Mouse (Mus musculus): ENCODE results near the gene Ovca2.

The Ovca2 gene

DNA sequence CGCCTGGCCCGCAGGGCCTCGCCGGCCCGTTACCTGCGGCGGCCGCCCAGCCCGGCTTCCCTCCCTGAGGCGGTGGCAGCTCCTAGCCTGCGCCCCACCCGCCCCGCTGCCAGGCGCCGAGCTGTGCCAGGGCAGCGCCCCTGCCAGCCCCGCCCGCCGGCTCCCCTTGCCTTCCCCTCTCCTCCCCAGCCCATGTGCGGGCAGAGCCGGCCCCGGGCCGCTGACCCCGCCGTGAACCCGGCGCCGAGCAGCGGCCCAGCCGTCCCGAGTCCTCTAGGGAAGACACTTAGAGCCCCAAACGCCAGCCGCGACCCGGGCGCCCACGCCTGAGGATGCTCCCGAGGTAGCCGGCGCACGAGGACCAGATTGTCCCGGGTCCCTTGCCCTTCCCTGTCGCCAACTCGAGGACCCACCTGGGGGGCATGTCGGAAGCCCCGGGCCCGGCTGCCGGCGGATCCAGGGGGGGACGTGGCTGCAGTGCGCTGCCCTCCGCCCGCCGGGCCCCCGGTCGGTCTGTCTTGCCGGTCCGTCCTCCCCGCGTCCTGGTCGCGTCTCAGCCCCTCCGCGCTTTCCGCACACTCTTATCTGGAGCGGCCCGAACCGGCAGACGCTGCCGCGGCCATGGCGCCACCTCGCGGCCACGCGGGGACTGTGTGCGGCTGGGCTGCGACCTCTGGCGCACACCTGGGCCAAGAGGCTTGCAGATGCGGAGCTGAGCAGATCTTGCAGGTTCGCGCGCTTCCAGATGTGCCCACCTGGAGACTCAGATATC lies 9.9 kb downstream of the Ovca2 start:
- peak; percentile 82 for DNase-seq

DNA sequence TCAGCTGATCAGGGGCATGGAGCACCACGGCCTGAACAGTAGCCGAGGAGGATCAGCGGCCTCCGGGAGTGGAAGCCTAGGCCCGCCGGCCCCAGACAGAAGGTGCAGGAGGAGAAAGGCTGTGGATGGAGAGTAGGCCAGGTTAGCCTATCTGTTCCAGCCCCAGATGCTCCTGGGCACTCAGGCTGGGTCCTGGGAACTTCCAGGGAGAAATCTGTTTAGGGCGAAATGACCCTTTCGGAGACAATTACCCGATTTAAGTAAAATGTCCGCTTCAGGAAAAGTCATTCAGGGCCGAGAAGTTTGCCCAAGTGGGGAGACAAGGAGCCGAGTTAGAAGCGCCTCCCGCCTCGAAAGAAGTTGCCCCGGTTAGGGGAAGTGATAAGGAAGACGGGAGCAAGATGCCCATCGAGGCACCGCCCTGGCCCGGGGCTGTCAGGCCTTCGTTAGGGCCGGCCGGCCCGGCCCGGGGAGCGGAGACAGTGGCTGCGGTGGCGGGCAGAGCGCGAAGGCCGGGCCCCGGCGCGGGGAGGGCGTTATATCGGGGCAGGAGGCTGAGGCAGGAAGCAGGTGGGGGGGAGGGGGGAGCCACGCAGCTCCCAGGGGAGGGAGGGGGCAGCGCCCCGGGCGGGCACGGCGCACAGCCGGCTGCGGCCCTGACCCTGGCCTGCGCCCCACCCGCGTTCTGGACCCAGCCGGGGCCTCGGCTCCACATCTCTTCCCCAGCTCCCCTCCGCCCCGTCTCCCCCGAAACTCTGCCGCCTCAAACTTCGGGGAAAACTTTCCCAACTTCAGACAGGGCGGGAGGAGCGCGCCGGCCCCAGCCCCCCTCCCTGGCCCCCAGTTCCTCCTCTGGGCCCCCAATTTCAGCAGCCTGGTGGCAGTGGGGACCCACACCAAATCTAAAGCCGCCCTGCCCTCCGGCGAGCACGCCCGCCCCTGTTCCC lies 10.7 kb downstream of the Ovca2 start:
- peak; percentile 22 for DNase-seq

DNA sequence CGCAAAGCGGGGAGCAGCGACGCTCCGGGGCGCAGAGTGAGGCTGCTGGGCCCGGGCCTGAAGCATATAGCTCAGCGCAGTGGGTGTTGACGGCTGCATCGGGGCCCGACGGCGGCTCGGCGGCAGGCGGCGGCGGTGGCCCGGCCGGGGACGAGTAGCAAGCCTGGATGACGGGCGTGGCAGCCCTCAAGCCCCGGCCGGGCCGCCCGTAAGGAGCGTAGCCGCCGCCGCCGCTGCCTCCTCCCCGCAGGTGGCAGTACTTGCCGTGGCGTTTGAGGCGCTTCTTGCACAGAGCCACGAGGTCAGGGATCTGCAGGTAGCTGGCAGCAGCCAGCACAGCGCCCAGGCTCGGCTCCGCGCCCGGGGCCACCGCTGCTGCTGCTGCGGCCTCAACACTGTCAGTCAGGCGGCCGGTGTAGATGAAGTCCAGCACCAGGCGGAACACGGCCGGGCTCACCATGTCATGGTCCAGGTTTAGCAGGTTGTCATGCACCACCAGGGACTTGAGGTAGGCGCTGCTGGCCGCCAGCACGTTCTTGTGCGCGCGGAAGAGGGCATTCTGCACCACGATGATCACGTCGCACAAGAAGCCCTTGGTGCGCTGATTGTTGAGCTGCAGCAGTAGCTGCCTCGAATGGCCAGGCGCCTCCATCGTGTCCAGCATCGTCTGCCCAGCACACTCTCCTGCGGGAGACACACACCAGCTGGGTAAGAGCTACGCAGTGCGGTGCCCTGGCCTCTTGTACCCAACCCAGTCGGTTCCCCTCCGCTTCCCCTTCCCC lies 11.6 kb downstream of the Ovca2 start:
- peak; percentile 27 for DNase-seq

DNA sequence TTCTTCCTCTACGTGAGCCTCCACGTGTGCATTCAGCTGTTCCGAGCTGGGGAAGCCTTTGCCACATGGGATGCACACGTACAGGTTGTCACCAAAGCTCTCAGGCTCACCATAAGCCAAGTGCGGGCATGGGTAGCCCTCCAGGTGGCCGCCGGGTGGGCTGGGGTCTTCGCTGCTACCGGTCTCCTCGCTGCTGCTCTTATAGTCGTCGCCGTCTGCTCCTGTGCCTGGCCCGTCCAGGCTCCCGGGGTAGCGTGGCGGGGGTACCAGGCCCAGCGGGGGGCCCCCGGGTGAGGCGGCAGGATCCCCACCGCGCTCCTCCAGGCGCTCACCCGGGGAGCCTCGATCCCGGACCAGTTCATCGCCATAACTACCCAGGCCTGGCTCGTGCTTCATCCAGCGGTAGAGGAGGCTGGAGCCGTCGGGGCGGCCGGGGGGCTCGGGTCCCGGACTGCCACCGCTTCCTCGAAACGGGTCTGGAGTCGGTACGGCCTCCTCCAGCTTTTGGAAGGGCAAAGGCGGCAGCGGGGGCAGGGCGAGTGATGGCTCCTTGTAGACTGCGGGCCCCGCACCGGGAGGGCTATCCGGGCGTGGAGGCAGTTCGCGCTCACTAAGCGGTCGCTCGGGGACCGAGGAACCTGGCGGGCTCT lies 12.3 kb downstream of the Ovca2 start:
- peak; percentile 33 for DNase-seq

DNA sequence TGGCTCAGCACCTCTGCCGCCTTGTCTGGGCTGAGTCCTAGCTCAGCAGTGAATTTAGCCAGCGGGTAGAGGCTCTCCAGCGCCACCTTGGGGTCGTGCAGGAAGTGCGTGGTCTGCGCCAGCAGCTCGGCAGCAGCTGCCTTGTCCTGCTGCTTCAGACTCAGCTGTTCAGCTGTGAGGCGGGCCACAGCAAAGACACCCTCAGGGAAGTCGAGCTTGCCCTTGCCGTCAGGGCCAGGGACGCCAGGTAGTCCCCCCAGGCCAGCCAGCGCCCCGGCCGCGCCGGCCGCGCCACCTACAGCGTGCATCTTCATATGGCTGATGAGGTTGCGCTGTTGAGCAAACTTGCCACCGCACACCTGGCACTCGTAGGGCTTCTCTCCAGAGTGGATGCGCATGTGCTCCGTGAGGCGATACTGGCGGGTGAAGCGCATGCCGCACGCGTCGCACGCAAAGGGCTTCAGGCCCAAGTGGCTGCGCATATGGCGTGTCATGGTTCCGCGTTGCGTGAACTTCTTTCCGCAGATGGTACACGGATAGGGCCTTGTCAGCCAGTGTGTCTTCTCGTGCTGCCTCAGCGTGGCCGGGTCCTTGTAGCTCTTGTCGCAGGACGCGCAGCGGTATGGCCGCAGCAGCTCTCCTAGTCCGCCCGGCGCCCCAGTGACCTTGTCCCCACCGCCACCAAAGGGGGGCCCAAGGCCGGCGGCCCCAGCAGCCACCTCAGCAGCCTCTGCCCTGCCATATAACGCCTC lies 13.0 kb downstream of the Ovca2 start:
- DNase-seq: peak; percentile 60

DNA sequence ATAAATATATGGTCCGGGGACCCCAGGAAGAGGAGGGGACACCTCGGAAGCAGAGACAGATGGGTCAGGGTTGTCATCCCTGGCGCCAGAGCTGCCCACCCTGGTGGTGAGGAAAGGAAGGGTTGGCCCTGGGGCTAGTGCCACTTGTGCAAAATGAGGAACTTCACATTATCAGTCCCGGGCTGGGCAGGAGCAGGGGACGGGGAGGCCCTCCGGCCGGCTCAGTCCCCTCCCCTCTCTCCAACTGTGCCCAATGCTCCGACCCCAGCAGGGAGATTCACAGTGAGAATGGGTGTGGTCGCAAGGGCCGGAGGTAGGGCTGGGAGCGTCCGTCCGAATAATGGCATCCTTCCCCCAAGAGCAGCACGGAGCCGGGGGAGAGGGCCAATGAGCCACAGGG lies 13.9 kb downstream of the Ovca2 start:
- no peak for DNase-seq

DNA sequence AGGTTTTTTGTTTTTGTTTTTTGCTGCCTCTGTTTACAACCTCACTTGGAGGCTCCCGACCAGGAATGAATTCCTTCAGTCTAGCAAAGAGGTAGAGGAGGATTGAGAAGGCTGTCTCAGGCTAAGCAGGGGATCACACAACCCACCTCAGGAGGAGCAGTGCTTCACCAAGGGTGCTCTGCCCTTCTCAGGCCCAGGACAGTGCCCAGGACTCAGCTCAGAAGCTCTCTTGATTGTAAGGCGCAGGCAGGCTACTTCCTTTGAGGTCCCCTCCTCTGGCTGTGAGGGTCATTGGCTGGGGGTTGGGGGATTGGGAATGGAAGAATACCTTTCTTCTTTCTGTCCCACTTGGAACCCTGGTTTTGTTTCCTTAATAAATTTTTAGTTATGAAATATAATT lies 14.6 kb downstream of the Ovca2 start:
- DNase-seq: no peak

DNA sequence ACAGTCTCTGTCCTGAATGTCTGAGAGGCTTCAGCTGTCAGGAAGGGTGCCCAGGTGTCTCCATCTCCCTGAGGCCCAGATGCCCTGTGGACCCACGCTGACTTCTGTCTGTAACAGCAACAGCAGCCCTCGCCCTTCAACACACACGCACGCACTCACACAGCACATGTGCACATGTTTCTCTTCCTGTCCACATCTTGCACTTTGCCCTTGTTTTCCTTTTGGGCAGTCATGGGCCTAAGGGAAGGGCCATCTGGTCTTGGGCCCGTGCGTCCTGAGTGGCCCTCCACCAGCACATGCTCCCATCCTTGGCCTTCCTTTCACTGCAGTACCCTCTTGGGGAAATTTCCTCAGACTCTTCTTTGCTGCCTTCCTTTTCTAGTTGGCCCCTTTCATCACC lies 15.3 kb downstream of the Ovca2 start:
- DNase-seq: no peak

DNA sequence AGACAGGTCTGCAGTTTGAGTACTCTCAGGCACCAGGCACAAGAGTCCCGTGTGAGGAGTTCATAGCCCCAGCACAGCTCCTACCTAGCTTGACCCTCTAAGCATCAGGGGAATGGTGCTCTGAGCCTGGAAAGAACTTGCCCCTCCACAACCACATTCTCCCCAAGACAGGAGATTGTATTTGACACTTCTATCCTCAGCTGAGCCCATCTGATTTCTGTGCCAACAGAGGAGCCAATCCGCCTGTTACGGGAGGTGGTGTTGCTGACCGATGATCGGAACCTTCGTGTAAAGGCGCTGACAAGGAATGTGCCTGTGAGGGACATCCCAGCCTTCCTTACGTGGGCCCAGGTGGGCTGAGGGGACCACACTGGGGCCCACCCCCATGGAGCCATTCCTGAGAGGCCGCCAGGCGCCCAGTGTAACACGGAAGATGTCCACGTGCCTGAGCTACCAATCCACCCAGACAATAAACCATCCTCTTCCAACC lies 16.0 kb downstream of the Ovca2 start:
- DNase-seq: no peak

DNA sequence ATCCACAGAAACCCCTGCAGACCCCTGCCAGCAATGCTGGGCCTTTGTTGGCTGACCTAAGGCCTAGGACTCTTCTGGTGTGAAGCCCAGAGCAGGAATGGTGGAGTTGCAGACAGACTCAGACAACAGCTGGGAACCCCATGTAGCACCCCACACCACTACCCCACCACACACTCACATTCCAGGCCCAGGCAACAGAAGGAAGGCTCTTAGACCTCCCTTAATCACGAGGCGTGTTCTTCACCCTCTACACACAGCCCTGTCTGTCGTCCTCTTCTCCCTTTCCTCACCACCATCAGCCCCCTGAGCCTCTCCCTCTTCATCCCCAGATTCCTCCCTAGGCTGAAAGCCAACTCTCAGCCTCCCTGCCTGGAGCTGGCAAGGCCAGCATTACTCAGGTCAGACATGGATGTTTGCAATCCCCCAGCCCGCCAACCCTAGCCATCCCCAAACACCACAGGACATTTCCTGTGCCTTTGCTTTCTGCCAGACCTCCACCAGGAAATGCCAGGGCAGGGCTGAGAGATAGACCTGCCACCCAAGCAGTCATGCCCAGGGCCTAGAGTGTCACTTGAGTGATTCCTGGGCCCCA lies 17.1 kb downstream of the Ovca2 start:
- DNase-seq: no peak

DNA sequence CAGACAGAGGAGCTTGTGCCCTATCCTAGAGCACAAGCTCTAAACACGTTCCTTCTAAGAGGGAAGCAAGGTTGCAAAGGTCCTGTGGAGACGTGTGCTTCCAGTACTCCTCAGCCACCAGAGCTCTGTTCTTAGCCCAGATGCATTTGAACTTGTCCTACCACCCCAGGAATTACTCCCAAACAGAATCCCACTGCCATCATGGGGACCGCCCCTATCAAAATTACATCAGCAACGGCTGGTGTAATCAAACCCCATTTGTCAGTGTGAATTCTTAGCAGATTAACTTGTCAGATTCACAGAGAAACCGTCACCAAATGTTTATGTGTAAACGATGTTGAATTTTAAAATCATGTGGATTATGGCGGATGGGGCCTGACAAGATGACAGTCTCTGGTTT lies 17.7 kb downstream of the Ovca2 start:
- no peak for DNase-seq

DNA sequence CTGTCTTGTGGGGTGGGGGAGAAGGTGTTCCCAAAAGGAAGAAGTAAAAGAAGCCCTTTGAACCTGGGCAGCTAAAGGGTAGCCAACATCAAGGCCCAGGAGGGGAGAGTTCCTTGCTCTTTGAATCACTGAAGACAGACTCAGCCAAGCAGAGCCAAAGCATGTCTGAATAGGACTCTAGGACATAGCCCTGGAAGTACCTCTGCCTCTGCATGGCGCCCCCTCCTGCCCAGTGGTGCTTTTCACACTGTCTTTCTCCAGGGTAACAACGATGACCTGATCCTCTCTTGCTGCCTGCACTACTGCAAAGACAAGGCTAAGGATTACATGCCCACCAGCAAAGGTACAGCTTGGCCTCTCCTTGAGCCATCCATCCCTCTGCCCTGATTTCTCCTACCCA lies 19.1 kb downstream of the Ovca2 start:
- no peak for DNase-seq

DNA sequence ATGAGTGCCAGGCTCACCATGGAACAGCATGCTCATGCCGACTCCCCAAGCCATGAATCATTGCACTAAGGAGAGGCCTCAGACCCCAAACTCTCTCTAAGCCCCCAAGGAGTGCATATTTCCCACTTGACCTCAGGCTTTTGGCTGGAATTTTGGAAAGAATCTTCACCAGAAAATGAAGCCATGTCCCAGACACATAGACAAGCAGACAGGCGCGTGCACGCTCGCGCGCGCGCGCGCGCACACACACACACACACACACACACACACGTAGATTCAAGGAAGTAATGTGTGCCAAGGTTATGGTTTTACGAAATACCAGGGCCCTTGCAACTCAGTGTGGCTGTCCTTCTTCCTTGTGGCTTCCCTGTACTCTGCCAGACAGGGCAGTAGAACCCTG lies 20.2 kb downstream of the Ovca2 start:
- no peak for DNase-seq

DNA sequence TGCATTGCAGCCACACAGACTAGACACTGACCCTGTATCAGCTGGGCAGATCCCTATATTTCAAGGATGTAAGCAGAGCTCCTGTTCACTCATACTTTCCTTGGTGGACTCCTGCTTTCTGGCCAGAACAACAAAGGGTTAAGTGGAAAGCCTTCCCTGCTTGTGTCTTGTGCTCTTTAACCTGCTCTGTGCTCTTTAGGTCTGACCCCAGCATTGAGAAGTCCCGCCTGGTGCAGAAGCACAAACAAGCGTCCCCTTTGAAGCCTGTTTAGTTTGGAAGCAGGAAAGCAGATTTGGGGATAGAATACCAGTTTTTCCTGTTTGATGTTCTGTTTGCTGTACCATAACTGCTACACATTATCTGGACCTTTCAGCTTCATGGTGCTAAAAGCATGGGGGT lies 20.7 kb downstream of the Ovca2 start:
- DNase-seq: no peak

DNA sequence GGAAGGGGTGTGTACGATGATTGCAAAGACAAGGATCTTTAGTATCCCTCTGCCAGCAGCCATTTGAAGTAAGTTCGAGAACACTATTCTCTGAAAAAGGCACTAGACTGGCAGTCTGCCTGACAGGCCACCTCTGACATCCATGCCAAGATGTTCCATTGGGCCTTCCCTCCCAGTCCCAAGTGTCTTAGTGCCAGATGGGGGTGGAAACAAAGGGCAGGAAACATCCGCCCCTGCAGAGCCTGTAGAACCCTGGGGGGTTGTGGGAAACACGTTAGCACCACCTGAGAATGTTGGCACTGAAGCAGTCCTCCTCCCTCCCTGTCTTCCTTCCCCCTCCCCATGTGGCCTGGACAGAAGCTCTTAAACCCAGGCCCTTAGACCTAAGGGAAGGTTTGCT lies 21.6 kb downstream of the Ovca2 start:
- no peak for DNase-seq

DNA sequence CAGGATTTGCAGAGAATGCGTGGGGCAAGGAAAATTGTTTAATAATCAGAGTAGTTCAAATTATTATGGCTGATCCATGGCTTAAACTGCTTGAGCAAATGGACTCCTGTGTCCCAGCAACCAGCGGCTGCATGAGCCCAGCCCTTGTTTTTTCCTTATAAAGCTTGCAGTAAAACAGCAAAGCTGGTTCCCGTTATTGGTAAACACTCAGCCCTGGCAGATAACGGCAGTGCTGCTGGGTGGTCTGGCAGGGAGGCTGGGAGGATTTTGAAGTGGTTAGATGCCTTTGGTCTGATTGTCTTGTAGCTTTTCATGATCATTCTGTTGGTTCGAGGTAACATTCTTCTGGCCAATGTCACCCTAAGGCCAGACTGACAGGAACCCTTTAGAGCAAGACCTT lies 22.2 kb downstream of the Ovca2 start:
- no peak for DNase-seq

DNA sequence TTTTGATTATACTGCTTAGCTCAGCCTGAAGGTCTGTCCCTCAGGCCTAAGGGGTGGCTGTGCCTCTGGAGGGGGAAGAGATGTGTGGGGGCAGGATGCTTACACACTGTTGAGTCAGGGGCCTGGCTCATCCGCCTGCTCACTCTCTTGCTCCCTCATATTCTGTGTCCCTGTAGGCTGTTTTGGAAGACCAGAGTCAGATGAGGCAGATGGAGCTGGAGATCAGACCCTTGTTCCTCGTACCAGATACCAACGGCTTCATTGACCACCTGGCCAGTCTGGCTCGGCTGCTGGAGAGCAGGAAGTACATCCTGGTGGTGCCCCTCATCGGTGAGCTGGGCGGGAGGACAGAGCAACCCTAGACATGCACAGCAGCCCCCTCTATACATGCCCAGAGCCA lies 22.6 kb downstream of the Ovca2 start:
- no peak for DNase-seq

DNA sequence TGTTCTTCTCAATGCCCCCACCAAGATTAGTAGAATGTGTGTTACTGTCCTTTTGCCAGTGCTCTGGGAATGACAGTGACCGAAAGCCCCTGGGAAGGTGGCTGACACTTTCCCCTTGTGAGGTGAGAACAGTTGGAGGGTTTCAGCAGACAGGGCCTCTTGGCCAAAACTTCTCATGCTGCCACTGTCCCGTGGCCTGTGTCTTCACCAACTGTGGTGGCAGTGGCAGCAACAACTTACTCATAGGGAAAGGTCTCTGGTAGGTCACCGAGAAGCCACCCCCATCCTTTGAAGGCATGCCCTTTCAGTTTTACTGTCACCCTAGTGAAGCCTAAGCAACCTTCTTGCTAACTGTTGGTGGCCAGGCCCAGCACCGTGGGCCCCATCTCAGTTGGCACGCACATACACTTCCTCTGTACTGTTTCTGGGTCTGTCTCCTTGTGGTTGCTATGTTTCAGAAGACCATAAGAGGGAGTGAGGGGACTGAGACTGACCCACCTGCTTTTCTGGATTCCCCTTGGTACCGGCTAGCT lies 24.5 kb downstream of the Ovca2 start:
- no peak for DNase-seq

DNA sequence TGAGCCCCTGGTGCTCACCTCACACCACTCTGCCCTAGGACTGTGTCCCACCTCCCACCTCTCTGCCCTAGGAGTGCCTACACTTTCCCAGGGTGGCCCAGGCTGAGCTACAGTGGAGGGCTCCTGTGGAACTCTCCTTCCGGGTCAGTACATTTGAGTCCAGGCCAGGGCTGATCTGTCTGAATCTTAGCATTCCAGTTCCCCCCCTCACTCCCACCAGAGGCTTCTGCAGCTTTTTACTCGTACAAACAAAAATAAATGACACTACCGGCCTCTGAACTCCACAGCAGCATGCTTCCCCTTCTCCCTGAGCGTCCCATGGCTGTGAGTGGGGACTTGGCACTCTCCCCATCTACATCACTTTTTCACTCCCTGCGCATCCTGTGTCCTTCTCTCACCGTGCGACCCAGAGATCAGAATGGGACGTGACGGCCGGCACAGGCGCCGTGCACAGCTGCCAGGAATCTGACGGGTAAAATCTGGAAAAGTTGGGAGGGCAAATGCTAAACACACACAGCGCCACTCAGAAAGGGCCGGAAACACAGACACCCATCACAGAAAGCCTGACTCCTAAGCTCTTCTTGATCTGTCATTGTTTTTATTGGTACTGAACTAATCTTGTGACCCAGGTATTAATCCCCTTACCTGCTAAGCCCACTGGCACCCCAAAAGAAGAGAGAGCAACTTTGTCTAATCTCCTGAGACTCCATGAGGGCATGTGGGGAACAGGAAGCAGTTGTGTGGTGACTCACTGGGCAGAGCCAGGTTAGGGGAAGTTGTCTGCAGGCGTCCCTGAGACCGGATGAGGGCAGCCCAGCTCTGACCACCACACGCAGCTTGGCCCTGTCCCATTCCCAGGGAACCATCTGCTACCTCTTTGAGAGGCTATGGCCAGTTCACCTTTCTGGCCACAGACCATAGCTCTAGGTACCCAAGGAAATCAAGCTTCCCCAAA lies 25.8 kb downstream of the Ovca2 start:
- no peak for DNase-seq

DNA sequence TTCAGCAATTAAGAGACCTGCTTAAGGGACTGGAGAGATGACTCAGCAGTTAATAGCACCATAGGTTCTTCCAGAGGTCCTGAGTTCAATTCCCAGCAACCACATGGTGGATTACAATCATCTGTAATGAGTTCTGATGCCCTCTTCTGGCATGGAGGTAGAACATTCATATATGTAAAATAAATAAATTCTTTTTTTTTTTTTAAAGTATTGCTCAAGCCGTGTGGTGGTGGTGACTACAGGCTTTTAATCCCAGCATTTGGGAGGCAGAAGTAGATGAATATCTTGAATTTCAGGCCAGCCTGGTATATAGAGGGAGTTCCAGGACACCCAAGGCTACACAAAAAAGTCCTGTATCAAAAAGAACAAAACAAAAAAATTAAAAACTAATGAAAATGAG lies 28.3 kb downstream of the Ovca2 start:
- no peak for DNase-seq

All from right cerebral cortex, postnatal 4 days (tissue).